Mouse (Mus musculus): Measurements from ENCODE around the gene Ubl7. TPM values are rescaled to one million over a fixed set of nuclear protein-coding genes. Genes with fewer than 3 reads are reported as not detected.

Ubl7 gene
- polyA plus RNA-seq, 1 experiment from 2014 or later: 144 TPM

GRCm38 (mm10) chr9:57931166-57931767 lies 20.5 kb downstream of the Ubl7 start:
- no peak for DNase-seq (ENCODE audit: low spot score)
- WGBS: 87% methylated on average over 5 of the region's 5 CpGs
- no peak for ATAC-seq
- no peak overlapping the region for H3K4me2 ChIP-seq (ENCODE audit: low read length)
- H3K4me1 ChIP-seq (ENCODE audit: control insufficient read depth, insufficient read depth, low read length): no peaks in the 10 kb centered on the region
- H3K9ac ChIP-seq (ENCODE audit: low read length): no peak overlapping the region
- H3K4me3 ChIP-seq (ENCODE audit: low read depth, low read length): no peak overlapping the region
- no peaks in the 10 kb centered on the region for H3K27me3 ChIP-seq (replicated peaks; ENCODE audit: control insufficient read depth, insufficient read depth, low read length)
- peaks cover 43% of the 10 kb centered on the region for H3K36me3 ChIP-seq (ENCODE audit: control insufficient read depth, insufficient read depth, low read length)
- no peak overlapping the region for H3K27ac ChIP-seq (ENCODE audit: low read depth, low read length)
- no peaks in the 10 kb centered on the region for H3K9me3 ChIP-seq (replicated peaks; ENCODE audit: control insufficient read depth, low read length)

GRCm38 (mm10) chr9:57932253-57932652 lies 21.5 kb downstream of the Ubl7 start:
- H3K9ac ChIP-seq (ENCODE audit: low read length): no peak overlapping the region
- H3K9me3 ChIP-seq (replicated peaks; ENCODE audit: control insufficient read depth, low read length): no peaks in the 10 kb centered on the region
- WGBS: 72% methylated on average over 3 of the region's 3 CpGs
- no peak overlapping the region for H3K4me2 ChIP-seq (ENCODE audit: low read length)
- H3K4me3 ChIP-seq (ENCODE audit: low read depth, low read length): no peak overlapping the region
- H3K36me3 ChIP-seq (ENCODE audit: control insufficient read depth, insufficient read depth, low read length): peaks cover 34% of the 10 kb centered on the region
- no peak overlapping the region for H3K27ac ChIP-seq (ENCODE audit: low read depth, low read length)
- DNase-seq (ENCODE audit: low spot score) (no peak), ATAC-seq (no peak)
- no peaks in the 10 kb centered on the region for H3K27me3 ChIP-seq (replicated peaks; ENCODE audit: control insufficient read depth, insufficient read depth, low read length)
- H3K4me1 ChIP-seq (ENCODE audit: control insufficient read depth, insufficient read depth, low read length): no peaks in the 10 kb centered on the region; the same call in 1 of the 2 replicates

- Histone ChIP-seq H3K9me3 (replicated peaks; ENCODE audit: control insufficient read depth, low read length) (no peaks in the 10 kb centered on the region), H3K9ac (ENCODE audit: low read length) (no peak overlapping the region), H3K4me2 (ENCODE audit: low read length) (no peak overlapping the region), H3K4me1 (ENCODE audit: control insufficient read depth, insufficient read depth, low read length) (no peaks in the 10 kb centered on the region; the same call in 1 of the 2 replicates), H3K36me3 (ENCODE audit: control insufficient read depth, insufficient read depth, low read length) (peaks cover 26% of the 10 kb centered on the region), H3K27ac (ENCODE audit: low read depth, low read length) (no peak overlapping the region; the same call in 1 of the 2 replicates), H3K4me3 (ENCODE audit: low read depth, low read length) (no peak overlapping the region), H3K27me3 (replicated peaks; ENCODE audit: control insufficient read depth, insufficient read depth, low read length) (no peaks in the 10 kb centered on the region)
- peak; percentile 39 for DNase-seq (ENCODE audit: low spot score)
- no peak for ATAC-seq
- 70% methylated on average over 6 of the region's 6 CpGs for WGBS
Measured at GRCm38 (mm10) chr9:57932831-57933602, 22.2 kb downstream of the Ubl7 start.

- Histone ChIP-seq H3K27me3 (replicated peaks; ENCODE audit: control insufficient read depth, insufficient read depth, low read length) (no peaks in the 10 kb centered on the region), H3K4me2 (ENCODE audit: low read length) (no peak overlapping the region), H3K27ac (ENCODE audit: low read depth, low read length) (no peak overlapping the region), H3K36me3 (ENCODE audit: control insufficient read depth, insufficient read depth, low read length) (no peaks in the 10 kb centered on the region; the same call in 1 of the 2 replicates), H3K4me3 (ENCODE audit: low read depth, low read length) (no peak overlapping the region), H3K9ac (ENCODE audit: low read length) (no peak overlapping the region), H3K4me1 (ENCODE audit: control insufficient read depth, insufficient read depth, low read length) (peaks cover 7% of the 10 kb centered on the region), H3K9me3 (replicated peaks; ENCODE audit: control insufficient read depth, low read length) (no peaks in the 10 kb centered on the region)
- ATAC-seq (no peak), DNase-seq (ENCODE audit: low spot score) (peak; percentile 88)
- 30% methylated on average over 6 of the region's 6 CpGs for WGBS
Measured at GRCm38 (mm10) chr9:57935683-57936437, 25.1 kb downstream of the Ubl7 start.

GRCm38 (mm10) chr9:57937171-57937570 lies 26.4 kb downstream of the Ubl7 start:
- H3K36me3 ChIP-seq (ENCODE audit: control insufficient read depth, insufficient read depth, low read length): no peaks in the 10 kb centered on the region
- H3K4me1 ChIP-seq (ENCODE audit: control insufficient read depth, insufficient read depth, low read length): peaks cover 12% of the 10 kb centered on the region
- H3K4me3 ChIP-seq (ENCODE audit: low read depth, low read length): no peak overlapping the region
- 88% methylated on average over 4 of the region's 4 CpGs for WGBS
- H3K27ac ChIP-seq (ENCODE audit: low read depth, low read length): no peak overlapping the region
- no peak overlapping the region for H3K9ac ChIP-seq (ENCODE audit: low read length)
- no peaks in the 10 kb centered on the region; the same call in 1 of the 2 replicates for H3K27me3 ChIP-seq (replicated peaks; ENCODE audit: control insufficient read depth, insufficient read depth, low read length)
- ATAC-seq (no peak), DNase-seq (ENCODE audit: low spot score) (no peak)
- no peaks in the 10 kb centered on the region for H3K9me3 ChIP-seq (replicated peaks; ENCODE audit: control insufficient read depth, low read length)
- no peak overlapping the region for H3K4me2 ChIP-seq (ENCODE audit: low read length)

GRCm38 (mm10) chr9:57937651-57938050 lies 26.9 kb downstream of the Ubl7 start:
- WGBS: 52% methylated on average over 6 of the region's 6 CpGs
- peaks cover 15% of the 10 kb centered on the region for H3K4me1 ChIP-seq (ENCODE audit: control insufficient read depth, insufficient read depth, low read length)
- no peak overlapping the region for H3K9ac ChIP-seq (ENCODE audit: low read length)
- no peaks in the 10 kb centered on the region; the same call in 1 of the 2 replicates for H3K27me3 ChIP-seq (replicated peaks; ENCODE audit: control insufficient read depth, insufficient read depth, low read length)
- no peaks in the 10 kb centered on the region for H3K36me3 ChIP-seq (ENCODE audit: control insufficient read depth, insufficient read depth, low read length)
- no peak overlapping the region for H3K4me3 ChIP-seq (ENCODE audit: low read depth, low read length)
- no peaks in the 10 kb centered on the region for H3K9me3 ChIP-seq (replicated peaks; ENCODE audit: control insufficient read depth, low read length)
- H3K4me2 ChIP-seq (ENCODE audit: low read length): no peak overlapping the region
- no peak overlapping the region for H3K27ac ChIP-seq (ENCODE audit: low read depth, low read length)
- DNase-seq (ENCODE audit: low spot score) (no peak), ATAC-seq (no peak)

GRCm38 (mm10) chr9:57938225-57939055 lies 27.7 kb downstream of the Ubl7 start:
- Histone ChIP-seq H3K9ac (ENCODE audit: low read length) (no peak overlapping the region), H3K27me3 (replicated peaks; ENCODE audit: control insufficient read depth, insufficient read depth, low read length) (no peaks in the 10 kb centered on the region; the same call in 1 of the 2 replicates), H3K4me2 (ENCODE audit: low read length) (peak overlapping the region; percentile 88; the same call in 1 of the 2 replicates), H3K36me3 (ENCODE audit: control insufficient read depth, insufficient read depth, low read length) (no peaks in the 10 kb centered on the region), H3K4me1 (ENCODE audit: control insufficient read depth, insufficient read depth, low read length) (peaks cover 19% of the 10 kb centered on the region), H3K27ac (ENCODE audit: low read depth, low read length) (peak overlapping the region; percentile 30; the same call in 1 of the 2 replicates), H3K4me3 (ENCODE audit: low read depth, low read length) (no peak overlapping the region), H3K9me3 (replicated peaks; ENCODE audit: control insufficient read depth, low read length) (no peaks in the 10 kb centered on the region)
- no peak for ATAC-seq
- WGBS: 79% methylated on average over 5 of the region's 5 CpGs
- DNase-seq (ENCODE audit: low spot score): no peak

All from forebrain, embryonic 14.5 days (tissue).